Mouse (Mus musculus): ENCODE data around the gene Ltbr. TPM values are rescaled to one million over a fixed set of nuclear protein-coding genes. Genes with fewer than 3 reads are reported as not detected.
"Not testable (repeated sequence)": the region's sequence is repeated elsewhere in the genome, so short reads cannot be mapped to it uniquely, and the experiment has no call there.

Gene Ltbr
- total RNA-seq, 2 experiments from 2014 or later = 9.4 to 9.7 TPM

DNA sequence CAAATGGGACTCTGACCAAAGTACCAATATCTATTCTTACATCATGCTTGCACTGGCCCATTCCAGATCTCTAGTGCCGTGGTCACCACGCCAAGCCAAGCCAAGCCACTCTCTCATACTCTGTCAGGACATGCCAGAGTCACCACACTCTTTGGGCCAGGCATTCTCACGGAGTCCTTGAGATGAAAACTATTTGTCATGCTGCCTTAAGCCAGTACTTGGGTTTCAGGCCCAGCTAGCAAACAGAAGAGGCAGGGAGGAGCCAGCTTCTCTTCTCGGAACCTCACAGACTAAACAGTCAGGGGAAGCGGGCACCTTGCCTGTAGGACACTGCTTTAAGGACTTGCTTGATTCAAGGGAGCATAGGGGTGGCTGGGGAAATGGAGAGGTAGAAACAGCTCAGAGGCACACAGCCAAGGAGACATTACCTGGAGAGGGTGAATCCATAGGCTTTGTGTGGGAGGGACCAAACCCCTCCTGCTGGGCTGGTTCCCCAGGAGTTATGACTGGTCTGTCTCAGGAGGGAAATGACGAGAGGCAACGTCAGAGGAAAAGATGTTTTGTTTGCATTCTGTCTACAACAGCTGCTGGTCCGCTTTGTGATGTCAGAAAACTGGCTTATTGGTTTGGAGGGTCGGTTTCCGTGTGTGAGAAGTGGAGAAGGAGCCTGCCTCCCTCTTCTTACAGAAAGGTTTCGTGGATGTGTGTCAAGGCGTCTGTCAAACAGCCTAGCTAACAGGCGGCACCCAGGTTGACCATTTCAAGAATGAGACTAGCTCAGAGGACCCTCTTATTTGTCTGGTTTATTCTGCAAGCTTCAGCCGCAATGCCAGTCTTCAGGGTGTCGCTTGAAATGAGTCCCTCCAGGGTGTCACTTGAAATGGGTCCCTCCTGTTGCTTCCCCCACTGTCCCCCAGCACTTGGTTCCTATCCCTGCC, 5.6 kb upstream of the Ltbr start:
- DNase-seq (ENCODE audit: extremely low spot score in 1 of 2, low spot score in 2 of 2) = no peak
- intact Hi-C loops (cut with DNase I) = no loop called here

DNA sequence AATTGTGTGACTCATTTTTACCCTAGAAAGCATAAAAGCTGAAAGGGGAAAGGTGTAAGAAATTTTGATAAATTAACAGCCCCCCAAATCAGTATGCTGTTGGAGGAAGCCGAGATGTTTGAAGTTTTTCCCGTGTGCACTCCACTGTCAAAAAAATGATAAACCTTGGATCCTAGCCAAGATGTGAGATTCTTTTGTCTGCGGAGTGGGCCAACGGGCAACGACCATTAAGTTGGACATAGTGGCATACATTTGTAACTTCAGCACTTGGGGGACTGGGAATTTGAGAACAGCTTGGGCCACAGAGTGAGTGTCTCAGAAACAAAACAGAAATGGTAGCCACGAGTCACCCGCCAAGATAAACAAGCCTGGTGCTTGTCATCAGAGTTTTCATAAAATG, 3.4 kb upstream of the Ltbr start:
- DNase-seq (ENCODE audit: extremely low spot score in 1 of 2, low spot score in 2 of 2) = no peak
- intact Hi-C loops (cut with DNase I) = no loop called here

DNA sequence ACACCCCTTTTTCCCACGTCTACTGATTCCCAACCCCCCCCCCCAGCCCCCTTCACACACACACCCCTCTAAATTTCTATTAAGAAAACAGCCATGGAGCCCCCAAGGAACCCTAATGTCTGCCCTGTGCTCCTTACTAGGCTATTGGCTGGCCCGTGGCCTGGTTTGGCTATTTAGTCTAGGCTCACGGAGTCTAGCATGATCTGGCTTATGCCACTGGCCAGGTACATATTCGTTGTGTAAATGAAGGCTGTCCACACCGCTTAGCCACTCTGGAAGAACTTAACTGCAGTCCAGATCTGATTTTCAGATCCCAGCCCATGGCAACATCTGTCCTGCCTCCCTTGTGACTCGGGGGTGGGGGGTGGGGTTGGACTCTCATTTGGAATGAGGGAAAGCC, 1.1 kb upstream of the Ltbr start:
- intact Hi-C loops (cut with DNase I) = no loop called here
- no peak for DNase-seq (ENCODE audit: extremely low spot score in 1 of 2, low spot score in 2 of 2)

DNA sequence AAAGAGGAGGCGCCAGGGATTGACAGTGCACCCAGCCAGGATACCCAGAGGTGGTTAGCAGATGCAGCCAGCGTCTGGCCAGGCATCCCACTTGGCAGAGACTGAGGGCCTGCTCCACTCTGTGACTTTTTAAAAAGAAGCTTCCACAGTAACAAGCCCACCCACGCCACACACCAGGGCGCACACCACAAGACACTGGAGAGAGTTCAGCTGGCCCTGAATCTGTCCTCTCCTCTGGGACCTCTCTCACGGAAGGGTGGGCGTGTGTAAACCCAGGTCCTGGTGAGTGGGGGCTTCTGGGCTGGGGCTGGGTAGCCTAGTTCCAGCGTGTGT, 512 bp upstream of the Ltbr start:
- intact Hi-C loops (cut with DNase I) = no loop called here

DNA sequence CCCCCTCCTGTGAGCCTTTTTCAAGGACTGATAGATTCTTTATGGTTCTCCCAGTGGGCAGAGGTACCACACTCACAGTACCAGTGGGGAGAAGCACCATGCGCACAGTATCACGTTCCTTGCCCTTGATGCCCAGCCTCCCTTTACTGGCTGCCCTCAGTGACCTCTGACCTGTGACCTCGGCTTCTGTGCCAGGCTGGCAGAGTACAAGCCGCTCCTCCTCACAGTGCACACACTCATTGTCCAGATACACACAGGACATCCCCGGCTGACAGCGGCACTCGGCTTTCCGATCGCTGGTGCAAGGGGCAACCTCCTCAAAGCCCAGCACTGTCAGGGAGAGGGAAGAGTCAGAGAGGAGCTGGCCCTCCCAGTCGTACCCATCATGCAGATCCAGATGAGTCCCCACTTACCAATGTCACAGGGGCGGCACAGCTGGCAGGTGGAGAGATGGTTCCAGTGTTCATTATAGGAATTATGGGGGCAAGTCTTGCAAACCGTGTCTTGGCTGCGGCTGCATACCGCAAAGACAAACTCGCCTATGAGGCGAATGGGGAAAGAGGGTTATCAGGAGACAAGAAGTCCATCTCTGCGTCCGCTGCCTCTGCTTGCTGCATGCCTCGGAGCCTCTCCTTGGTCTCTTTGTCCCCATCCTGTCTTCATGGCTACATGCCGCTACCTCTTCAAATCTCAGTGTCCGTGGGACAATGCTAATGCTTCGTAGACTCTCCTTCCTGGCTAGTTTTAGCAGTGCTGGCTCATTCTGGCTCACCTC, 917 bp downstream of the Ltbr start:
- intact Hi-C loops (cut with DNase I) = no loop called here
- DNase-seq (ENCODE audit: extremely low spot score in 1 of 2, low spot score in 2 of 2) = no peak

More for the DNA sequence above, 512 bp upstream of the Ltbr start:
- no peak for DNase-seq (ENCODE audit: extremely low spot score in 1 of 2, low spot score in 2 of 2)

DNA sequence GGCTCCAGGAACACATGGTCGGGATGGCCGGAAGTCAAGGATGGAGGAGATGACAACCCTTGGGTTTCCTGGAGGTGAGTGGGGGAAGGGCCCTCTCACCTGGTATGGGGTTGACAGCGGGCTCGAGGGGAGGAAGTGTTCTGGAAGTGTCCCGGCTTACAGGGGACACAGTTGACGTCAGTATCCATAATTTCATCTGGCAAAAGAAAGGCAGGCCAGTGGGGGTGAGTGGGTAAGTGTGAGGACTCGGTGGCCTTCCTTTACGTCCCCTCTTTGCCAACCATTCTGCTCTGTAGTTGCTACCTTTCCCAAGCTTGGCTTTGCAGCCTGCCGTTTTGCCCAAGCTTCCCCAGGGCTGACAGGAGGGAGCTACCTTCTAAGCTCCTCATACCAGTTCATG, 1.5 kb downstream of the Ltbr start:
- intact Hi-C loops (cut with DNase I) = no loop called here
- no peak for DNase-seq (ENCODE audit: extremely low spot score in 1 of 2, low spot score in 2 of 2)

DNA sequence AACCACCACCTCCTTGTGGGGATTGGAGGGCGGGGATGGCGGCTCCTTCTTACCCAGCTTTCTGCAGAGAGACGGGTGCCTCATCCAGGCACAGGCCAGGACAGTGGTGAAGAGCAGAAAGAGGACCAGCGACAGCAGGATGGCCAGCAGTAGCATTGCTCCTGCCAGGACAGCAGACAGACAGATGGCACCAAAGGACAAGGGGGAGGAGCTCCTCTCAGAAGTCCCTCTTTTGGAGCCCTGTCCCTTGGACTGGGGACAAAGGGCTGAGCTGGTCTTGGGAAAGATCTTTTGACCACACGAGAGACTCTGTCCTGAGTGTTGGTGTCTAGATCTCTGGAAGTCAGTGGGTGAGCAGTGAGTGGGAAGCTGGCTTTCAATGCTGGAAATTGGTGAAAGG, 4.3 kb downstream of the Ltbr start:
- no peak for DNase-seq (ENCODE audit: extremely low spot score in 1 of 2, low spot score in 2 of 2)
- intact Hi-C loops (cut with DNase I) = no loop called here

DNA sequence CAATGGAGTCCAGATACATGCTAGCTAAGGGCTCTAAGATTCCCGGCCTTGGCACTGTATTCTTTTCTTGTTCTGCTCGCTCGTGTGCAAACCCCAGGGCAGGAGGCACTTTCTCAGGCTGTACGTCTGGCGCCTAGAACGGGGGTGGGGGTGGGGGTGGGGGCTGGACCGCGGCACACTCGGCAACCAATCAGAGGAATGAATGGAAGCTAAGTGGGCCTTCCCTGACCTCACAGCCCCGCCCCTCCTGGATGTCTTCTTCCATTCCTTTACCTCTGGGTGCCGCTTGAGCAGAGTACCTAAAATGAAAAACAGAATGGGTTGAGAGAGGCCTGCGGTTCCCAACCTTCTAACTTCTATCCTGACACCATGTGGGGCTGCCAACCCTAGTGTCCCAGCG, 4.8 kb downstream of the Ltbr start:
- intact Hi-C loops (cut with DNase I) = no loop called here
- DNase-seq (ENCODE audit: extremely low spot score in 1 of 2, low spot score in 2 of 2) = no peak

DNA sequence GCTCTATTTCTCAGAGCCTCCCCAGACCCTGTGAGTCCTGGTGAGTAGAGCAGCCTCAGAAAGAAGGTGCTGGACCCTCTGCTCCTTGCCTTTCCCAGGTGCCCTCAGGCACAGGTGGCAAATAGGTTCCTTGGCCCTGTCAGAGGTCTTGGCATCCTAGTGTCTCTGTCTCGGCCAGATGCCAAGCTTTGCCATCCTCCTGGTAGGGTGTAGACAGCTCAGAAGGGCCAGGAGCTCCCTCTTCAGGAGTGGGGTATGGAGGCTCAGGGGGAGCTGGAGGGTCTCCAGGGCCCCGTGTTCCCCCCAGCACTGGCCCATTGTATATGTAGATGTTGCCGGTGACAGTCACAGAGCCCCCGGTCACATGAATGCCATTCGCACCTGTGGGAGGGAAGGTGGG, 6.6 kb downstream of the Ltbr start:
- DNase-seq (ENCODE audit: extremely low spot score in 1 of 2, low spot score in 2 of 2) = no peak
- intact Hi-C loops (cut with DNase I) = no loop called here

DNA sequence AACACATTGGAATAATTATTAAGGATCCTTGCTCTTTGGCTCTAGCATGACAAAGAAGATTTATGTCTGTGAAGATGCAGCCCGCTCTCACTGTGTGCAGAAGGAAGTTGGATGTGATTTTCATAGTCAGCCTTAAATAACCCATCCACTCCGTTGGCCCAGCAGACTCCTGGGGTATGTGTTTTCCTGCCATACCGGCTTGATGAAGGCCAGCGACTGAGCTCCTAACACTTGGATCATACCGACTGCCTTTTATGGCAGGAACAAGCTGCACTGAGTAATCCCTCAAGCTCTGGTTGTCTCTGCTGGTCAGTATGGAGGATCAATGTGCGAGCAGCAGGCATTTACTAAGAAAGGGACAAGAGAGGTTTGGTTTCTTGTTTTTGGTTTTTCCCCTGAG, 8.2 kb downstream of the Ltbr start:
- intact Hi-C loops (cut with DNase I) = no loop called here
- DNase-seq (ENCODE audit: extremely low spot score in 1 of 2, low spot score in 2 of 2) = no peak

DNA sequence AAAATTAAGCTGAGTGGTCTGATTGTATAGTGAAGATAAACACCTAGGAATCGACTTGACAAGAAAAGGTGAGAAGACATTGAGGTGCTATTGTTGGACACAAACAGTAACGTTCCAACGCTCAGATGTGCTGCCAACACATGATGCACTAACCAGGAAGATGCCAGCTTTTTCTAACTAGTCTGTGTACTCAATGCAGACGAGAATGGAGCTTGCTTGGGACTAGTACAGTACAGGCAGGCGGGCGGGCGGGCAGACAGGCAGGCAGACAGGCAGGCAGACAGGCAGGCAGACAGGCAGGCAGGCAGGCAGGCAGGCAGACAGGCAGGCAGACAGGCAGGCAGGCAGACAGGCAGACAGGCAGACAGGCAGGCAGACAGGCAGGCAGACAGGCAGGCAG, 9.3 kb downstream of the Ltbr start:
- intact Hi-C loops (cut with DNase I); DNase-seq (ENCODE audit: extremely low spot score in 1 of 2, low spot score in 2 of 2): not testable (repeated sequence)

DNA sequence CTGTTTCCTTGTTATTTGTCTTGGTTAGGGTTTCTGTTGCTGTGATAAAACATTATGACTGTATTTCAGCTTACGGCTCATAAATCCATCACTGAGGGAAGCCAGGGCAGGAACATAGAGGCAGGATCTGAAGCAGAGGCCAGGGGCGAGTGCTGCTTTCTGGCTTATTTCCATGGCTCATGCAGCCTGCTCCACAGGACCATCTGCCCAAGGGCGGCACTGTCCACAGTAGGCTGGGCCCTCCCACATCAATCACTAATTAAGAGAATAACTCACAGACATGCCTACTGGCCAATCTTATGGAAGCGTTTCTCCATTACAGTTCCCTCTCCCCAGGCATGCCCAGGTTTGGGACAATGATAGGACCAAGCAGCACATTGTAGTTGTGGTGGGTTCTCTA, 10.4 kb downstream of the Ltbr start:
- intact Hi-C loops (cut with DNase I) = no loop called here

DNA sequence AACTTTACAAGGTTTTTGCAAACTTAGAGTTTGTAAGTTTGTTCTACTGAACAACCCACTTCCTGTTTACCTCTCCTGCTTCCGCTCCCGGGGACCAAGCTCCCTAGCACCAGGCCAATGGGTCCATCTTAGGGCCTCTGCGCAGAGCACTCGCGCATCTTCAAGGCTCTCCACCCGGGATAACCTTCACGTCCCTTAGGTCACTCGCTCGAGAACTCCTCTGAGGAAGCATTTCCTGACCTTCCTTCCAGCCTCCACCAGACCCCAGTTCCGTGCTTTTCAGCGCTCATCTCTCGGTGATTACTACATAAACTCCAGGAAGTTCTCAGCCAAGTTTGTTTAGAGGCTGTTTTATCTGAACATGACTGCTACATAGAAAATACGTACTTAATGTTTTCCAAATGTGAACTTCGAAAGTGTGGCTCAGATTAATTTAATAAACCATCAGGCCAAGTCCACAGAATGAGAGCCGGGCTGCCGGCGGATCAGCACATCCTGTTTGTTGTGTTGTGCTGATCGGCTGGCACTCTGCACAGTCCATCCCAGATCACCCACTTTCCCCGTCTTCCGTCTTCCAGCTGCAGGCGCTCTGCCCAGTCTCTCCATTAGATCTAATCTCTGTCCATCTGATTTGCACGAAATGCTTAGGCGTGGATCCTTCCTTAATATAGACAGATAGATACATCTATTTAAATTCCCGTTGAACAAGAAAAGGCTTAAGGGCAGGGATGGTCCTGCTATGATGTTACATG, 11.3 kb downstream of the Ltbr start:
- DNase-seq (ENCODE audit: extremely low spot score in 1 of 2, low spot score in 2 of 2) = no peak
- intact Hi-C loops (cut with DNase I) = no loop called here

More for the DNA sequence above, 10.4 kb downstream of the Ltbr start:
- DNase-seq (ENCODE audit: extremely low spot score in 1 of 2, low spot score in 2 of 2) = no peak

DNA sequence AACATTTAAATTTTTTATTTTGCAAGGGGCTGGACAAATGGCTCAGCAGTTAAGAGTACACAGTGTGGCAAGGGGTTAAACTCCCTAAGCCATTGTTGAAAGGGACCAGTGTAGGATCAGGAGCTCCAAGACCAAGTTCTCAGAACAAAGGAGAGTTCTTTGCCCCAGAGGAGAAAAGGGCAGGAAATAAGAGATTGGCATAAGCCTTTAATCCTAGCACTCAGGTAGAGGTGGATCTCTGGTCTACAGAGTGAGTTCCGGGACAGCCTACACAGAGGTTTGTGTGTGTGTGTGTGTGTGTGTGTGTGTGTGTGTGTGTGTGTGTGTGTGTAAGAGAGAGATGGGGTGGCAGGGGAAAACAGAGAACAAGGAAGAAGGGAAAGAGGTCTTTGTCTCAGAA, 12.7 kb downstream of the Ltbr start:
- intact Hi-C loops (cut with DNase I) = no loop called here
- no peak for DNase-seq (ENCODE audit: extremely low spot score in 1 of 2, low spot score in 2 of 2)

DNA sequence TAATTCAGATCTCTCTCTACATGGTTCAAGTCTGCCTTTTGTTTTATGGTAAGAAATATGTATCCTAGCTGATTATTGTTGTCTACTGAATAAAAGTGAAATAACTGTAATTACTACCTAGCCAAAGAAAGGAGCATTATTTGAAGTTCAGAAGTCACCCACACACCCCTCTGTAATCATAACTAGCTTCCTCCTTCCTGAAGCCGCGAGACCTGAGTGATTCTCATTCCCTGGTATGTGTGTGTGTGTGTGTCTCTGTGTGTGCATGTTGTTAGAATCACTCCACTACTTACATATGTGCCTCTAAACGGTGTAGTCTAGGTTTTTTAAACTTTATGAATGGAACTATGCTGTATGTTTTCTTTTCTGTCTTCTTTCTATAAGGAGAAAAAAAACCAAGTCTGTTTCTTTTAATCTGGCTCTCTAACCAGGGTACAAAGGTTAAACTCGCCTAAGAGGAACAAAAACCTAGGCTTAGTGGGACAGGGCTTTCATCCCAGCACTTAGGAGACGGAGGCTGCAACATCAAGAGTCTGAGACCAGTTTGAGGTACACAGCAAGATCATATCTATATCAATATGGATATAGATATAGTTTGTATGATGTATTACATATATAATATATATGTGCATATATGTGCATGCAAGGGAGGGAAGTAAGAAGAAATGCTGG, 16.4 kb downstream of the Ltbr start:
- intact Hi-C loops (cut with DNase I) = no loop called here
- DNase-seq (ENCODE audit: extremely low spot score in 1 of 2, low spot score in 2 of 2) = no peak

DNA sequence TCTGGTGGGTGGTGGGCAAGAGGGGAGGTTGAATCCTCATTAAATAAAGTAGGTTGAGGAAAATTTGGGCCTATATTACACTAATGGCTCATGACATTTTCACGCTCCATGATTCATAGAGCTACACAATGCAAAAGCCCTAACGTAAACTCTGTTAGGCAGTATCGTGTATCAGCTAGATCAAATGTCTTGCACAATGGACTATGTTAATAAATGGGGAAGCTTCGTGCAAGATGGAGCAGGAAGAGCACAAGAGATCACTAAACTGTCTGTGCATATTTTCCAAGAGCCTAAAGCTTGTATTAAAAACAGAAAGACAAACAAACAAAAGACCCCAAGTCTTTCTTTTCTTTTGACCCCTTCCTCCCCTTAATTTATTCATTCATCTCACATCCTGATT, 19.6 kb downstream of the Ltbr start:
- intact Hi-C loops (cut with DNase I) = no loop called here
- no peak for DNase-seq (ENCODE audit: extremely low spot score in 1 of 2, low spot score in 2 of 2)

DNA sequence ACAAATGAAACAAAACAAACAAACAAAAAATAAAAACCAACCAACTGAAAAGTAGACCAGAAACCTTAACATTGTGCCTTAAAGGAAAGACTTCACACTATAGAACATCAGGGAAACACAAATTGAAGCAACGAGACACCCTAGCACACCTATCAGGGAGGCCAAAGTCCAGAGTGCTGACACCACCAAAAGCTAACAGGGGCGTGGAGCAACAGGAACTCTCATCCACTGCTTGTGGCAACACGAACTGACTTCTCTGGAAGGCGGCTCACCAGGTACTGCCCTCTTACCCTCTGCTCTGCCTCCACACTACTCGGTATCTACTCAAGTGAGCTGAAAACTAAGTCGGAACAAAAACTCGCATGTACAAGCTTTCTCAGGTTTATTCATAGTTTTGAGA, 21.4 kb downstream of the Ltbr start:
- DNase-seq (ENCODE audit: extremely low spot score in 1 of 2, low spot score in 2 of 2) = no peak
- intact Hi-C loops (cut with DNase I) = no loop called here

DNA sequence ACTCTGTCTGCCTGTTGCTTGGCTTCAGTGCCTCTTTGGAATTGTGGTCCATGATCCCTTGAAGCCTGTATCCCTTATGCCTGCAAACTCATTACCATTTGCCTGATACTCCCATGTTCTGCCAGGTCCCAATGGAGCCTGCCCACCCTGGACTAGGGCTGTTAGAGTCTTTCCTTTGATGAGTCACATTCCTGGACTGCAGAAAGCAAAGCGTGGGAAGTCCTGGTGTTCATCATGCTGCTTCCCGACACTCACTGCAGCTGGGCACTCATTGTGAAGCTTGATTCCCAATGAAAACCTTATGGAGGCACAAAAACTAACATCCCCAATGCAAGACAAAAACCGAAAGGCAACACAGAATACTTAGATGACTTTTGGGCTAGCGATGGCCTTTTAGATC, 22.4 kb downstream of the Ltbr start:
- no peak for DNase-seq (ENCODE audit: extremely low spot score in 1 of 2, low spot score in 2 of 2)
- intact Hi-C loops (cut with DNase I) = no loop called here

DNA sequence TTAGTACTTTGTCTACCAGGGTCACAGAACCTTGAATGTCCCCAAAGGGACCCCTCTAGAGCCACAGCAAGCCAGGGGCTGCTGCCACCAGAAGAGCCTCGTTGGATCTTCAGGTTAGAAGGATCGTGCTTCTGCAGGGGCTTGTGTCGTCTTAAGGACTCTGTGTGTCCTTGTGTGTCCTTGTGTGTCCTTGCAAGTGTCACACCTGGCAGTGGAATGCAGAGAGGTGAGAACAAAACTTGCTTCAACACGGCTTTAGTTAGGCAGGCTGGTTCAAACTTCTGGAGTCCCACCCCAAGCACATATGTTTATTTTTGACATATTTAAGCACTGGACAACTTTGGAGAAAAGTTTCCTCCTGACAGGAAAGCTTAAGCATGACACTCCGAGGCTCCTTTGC, 25.0 kb downstream of the Ltbr start:
- no peak for DNase-seq (ENCODE audit: extremely low spot score in 1 of 2, low spot score in 2 of 2)
- intact Hi-C loops (cut with DNase I) = no loop called here

Measured in left cerebral cortex, postnatal 10 days (tissue).